Mouse (Mus musculus) myocyte (in vitro differentiated cells): ENCODE measurements around the gene Gng12.

Experiments used
- E2F4 ChIP-seq: IDR thresholded peaks from one replicate; pipeline ENCODE4 v1.6.1; 2011; ENCODE audit warnings: mild to moderate bottlenecking, control low read depth, moderate library complexity; ENCODE audit not compliant: insufficient read depth
- MAX ChIP-seq: IDR thresholded peaks from one replicate; pipeline ENCODE4 v1.6.1; 2011; ENCODE audit warnings: low read depth, mild to moderate bottlenecking, control low read depth
- POLR2A ChIP-seq: IDR thresholded peaks from one replicate; pipeline ENCODE4 v1.6.1; 2011; ENCODE audit warnings: low read depth, mild to moderate bottlenecking, control low read depth, moderate library complexity; ENCODE audit not compliant: insufficient read length
- POLR2AphosphoS2 ChIP-seq: IDR thresholded peaks from one replicate; pipeline ENCODE4 v1.6.1; 2011; ENCODE audit warnings: low read depth, control low read depth; ENCODE audit not compliant: insufficient read length
- USF1 ChIP-seq: IDR thresholded peaks from one replicate; pipeline ENCODE4 v1.6.1; 2011; ENCODE audit warnings: low read depth, mild to moderate bottlenecking, control low read depth, moderate library complexity

DNA sequence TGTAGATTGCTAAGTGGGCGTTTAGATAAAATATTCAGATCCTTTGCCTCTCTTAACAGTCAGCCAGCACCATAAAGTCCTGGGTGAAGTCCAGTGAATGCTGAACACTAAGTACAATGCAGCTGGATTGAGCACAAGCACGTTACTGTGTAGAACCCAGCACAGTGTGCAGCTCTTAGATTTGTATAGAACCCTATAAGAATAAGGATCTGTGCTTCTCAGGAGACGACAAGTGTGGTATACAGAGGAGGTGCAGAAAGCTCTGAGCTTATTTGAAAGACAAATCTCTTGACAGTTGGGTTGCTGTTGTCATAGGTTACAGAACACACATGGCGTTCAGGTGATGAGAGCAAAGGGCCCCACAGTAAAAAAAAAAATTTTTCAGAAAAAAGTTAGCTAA lies 1.8 kb downstream of the Gng12 start:
- no peak for TF ChIP-seq MAX
- no peak for TF ChIP-seq E2F4
- TF ChIP-seq POLR2AphosphoS2, result no peak
- no peak for TF ChIP-seq POLR2A
- no peak for TF ChIP-seq USF1
